Mouse (Mus musculus) erythroblast, embryonic 14.5 days (primary cell): ENCODE measurements around the gene Asic5. TPM values are rescaled to one million over a fixed set of nuclear protein-coding genes. Genes with fewer than 3 reads are reported as not detected.

Source experiments
- H3K27me3 ChIP-seq: 2 replicates; pipeline ENCODE4 v1.6.1; 2012; ENCODE audit warnings: inconsistent platforms; ENCODE audit not compliant: control insufficient read depth
- H3K36me3 ChIP-seq: 2 replicates; pipeline ENCODE4 v1.6.1; 2012; ENCODE audit warnings: mild to moderate bottlenecking, inconsistent platforms; ENCODE audit not compliant: control insufficient read depth
- H3K4me1 ChIP-seq: 2 replicates; pipeline ENCODE4 v1.6.1; 2012; ENCODE audit warnings: inconsistent platforms; ENCODE audit not compliant: control insufficient read depth
- H3K4me3 ChIP-seq: replicated peaks from 2 replicates; pipeline ENCODE3; 2012; ENCODE audit warnings: moderate library complexity, mild to moderate bottlenecking, inconsistent platforms
- H3K9me3 ChIP-seq: 2 replicates; pipeline ENCODE4 v1.6.1; 2012; ENCODE audit warnings: low read length, inconsistent platforms, mixed read lengths; ENCODE audit not compliant: control insufficient read depth
- GATA1 ChIP-seq: IDR thresholded peaks from 2 replicates; pipeline ENCODE4 v1.6.1; 2012; ENCODE audit warnings: low read length, inconsistent platforms, mixed read lengths
- TAL1 ChIP-seq: IDR thresholded peaks from 3 replicates; pipeline ENCODE4 v1.6.1; 2012; ENCODE audit warnings: low read length, inconsistent platforms, mixed read lengths
- polyA plus RNA-seq: library from polyadenylated mRNA; stranded (reverse); fragments of >175 nt; gene quantifications from 2 replicates; pipeline ENCODE4 v1.2.3, GENCODE M21; 2012

Asic5 gene
- polyA plus RNA-seq, 1 experiment: not detected

GRCm38 (mm10) chr3:82036262-82037044 is 54.4 kb downstream of the Asic5 start:
- TF ChIP-seq GATA1: no peak
- TF ChIP-seq TAL1: no peak
- Histone ChIP-seq H3K9me3 (no peaks in the 10 kb centered on the region), H3K4me3 (no peak overlapping the region), H3K4me1 (no peaks in the 10 kb centered on the region), H3K27me3 (no peaks in the 10 kb centered on the region), H3K36me3 (no peaks in the 10 kb centered on the region)

GRCm38 (mm10) chr3:82043676-82044075 is 61.6 kb downstream of the Asic5 start:
- no peaks in the 10 kb centered on the region for H3K27me3 ChIP-seq
- TF ChIP-seq GATA1 (no peak), TAL1 (no peak)
- no peaks in the 10 kb centered on the region for H3K36me3 ChIP-seq
- no peak overlapping the region for H3K4me3 ChIP-seq
- no peaks in the 10 kb centered on the region for H3K9me3 ChIP-seq
- H3K4me1 ChIP-seq: no peaks in the 10 kb centered on the region

- no peaks in the 10 kb centered on the region for H3K27me3 ChIP-seq
- no peak for TF ChIP-seq GATA1
- TF ChIP-seq TAL1: no peak
- no peak overlapping the region for H3K4me3 ChIP-seq
These were observed 62.8 kb downstream of the Asic5 start for GRCm38 (mm10) chr3:82044902-82045301.

GRCm38 (mm10) chr3:82046087-82046486 is 64.0 kb downstream of the Asic5 start:
- no peak overlapping the region for H3K4me3 ChIP-seq
- no peak for TF ChIP-seq TAL1
- no peak for TF ChIP-seq GATA1
- H3K27me3 ChIP-seq: no peaks in the 10 kb centered on the region
- H3K9me3 ChIP-seq: no peaks in the 10 kb centered on the region
- no peaks in the 10 kb centered on the region for H3K4me1 ChIP-seq
- no peaks in the 10 kb centered on the region for H3K36me3 ChIP-seq

More at GRCm38 (mm10) chr3:82044902-82045301, 62.8 kb downstream of the Asic5 start:
- H3K4me1 ChIP-seq: no peaks in the 10 kb centered on the region
- no peaks in the 10 kb centered on the region for H3K36me3 ChIP-seq
- no peaks in the 10 kb centered on the region for H3K9me3 ChIP-seq

GRCm38 (mm10) chr3:82047100-82047753 is 65.1 kb downstream of the Asic5 start:
- Histone ChIP-seq H3K4me3 (no peak overlapping the region), H3K27me3 (no peaks in the 10 kb centered on the region), H3K36me3 (no peaks in the 10 kb centered on the region), H3K4me1 (no peaks in the 10 kb centered on the region), H3K9me3 (no peaks in the 10 kb centered on the region)
- TF ChIP-seq GATA1 (no peak), TAL1 (no peak)

- Histone ChIP-seq H3K9me3 (no peaks in the 10 kb centered on the region), H3K4me1 (no peaks in the 10 kb centered on the region), H3K27me3 (no peaks in the 10 kb centered on the region), H3K36me3 (no peaks in the 10 kb centered on the region), H3K4me3 (no peak overlapping the region)
- TF ChIP-seq GATA1 (no peak), TAL1 (no peak)
These were observed 66.0 kb downstream of the Asic5 start for GRCm38 (mm10) chr3:82048078-82048477.

- TF ChIP-seq GATA1: no peak
- no peak for TF ChIP-seq TAL1
- no peak overlapping the region for H3K4me3 ChIP-seq
- H3K36me3 ChIP-seq: no peaks in the 10 kb centered on the region
- H3K9me3 ChIP-seq: no peaks in the 10 kb centered on the region
- no peaks in the 10 kb centered on the region for H3K4me1 ChIP-seq
- no peaks in the 10 kb centered on the region for H3K27me3 ChIP-seq
These were observed 66.6 kb downstream of the Asic5 start for GRCm38 (mm10) chr3:82048681-82049080.

GRCm38 (mm10) chr3:82051468-82051867 is 69.4 kb downstream of the Asic5 start:
- Histone ChIP-seq H3K4me3 (no peak overlapping the region), H3K27me3 (no peaks in the 10 kb centered on the region), H3K4me1 (no peaks in the 10 kb centered on the region), H3K9me3 (no peaks in the 10 kb centered on the region), H3K36me3 (no peaks in the 10 kb centered on the region)
- TF ChIP-seq TAL1 (no peak), GATA1 (no peak)

- Histone ChIP-seq H3K4me3 (no peak overlapping the region), H3K36me3 (no peaks in the 10 kb centered on the region), H3K9me3 (no peaks in the 10 kb centered on the region), H3K4me1 (no peaks in the 10 kb centered on the region), H3K27me3 (no peaks in the 10 kb centered on the region)
- no peak for TF ChIP-seq TAL1
- TF ChIP-seq GATA1: no peak
These were observed 69.9 kb downstream of the Asic5 start for GRCm38 (mm10) chr3:82052029-82052428.
